Mouse (Mus musculus): Measurements from ENCODE around the gene Tmem88b. TPM values are rescaled to one million over a fixed set of nuclear protein-coding genes. Genes with fewer than 3 reads are reported as not detected.

The Tmem88b gene
- not detected for polyA plus RNA-seq (2017; shearing (Covaris generic))

DNA sequence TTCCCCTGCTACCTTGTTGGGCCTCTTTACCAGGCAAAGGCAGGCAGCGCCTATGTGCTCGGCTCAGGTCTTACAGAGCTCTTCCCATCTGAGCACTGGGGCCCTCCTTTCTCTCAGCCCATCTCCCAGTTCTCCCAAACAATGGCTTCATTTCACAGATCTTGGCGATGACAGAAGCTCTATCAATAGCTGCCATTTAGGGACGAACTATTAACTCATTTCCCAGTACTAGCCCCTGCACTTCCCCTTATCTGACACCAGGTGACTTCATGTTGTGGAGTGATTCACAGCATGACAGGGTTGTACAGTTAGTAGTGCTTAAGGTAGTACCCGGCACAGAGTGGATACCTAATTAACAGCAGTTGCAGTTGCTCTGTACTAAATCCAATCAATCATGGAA, at the start of gene Tmem88b:
Tmem88b (minus strand) TSS at position 56 of the 400 bp plus-strand sequence.

GRCm38 (mm10) chr4:155831205-155831766, 45.6 kb upstream of the Tmem88b start, which contains the start of gene Aurkaip1:
Gene Aurkaip1 (plus strand): TSS chr4:155831272.

GRCm38 (mm10) chr4:155811929-155812664, 26.4 kb upstream of the Tmem88b start, which contains the start of gene Ccnl2:
Gene Ccnl2 (plus strand): TSS chr4:155812489.

GRCm38 (mm10) chr4:155802741-155803339, 17.2 kb upstream of the Tmem88b start, which contains the start of gene Mrpl20:
Gene Mrpl20 (plus strand): TSS chr4:155802878.

DNA sequence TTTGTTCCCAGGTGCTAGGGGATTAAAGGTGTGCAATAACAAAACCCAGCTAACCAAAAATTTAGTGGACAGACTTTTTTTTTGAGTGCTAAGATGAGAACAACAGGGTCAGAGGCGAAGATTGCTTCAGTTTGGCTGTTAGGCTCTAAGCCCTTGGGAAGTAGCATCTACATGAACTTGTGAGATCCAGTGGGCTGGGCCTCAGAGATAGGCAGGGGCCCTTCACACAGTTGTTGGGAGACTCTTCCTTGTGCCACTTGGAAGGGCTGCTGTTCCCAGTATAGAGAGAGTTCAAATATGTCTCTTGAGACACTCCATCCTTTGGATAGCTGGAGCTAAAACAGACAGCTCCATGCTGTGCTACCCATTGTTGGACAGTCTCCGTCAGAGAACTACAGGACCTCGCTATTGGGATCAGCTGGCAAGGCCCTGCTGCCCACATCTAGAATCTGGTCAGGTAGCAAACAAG, 4.4 kb upstream of the Tmem88b start, which contains the start of gene Ankrd65:
Ankrd65 (plus strand) TSS at position 419 of the 469 bp plus-strand sequence.

DNA sequence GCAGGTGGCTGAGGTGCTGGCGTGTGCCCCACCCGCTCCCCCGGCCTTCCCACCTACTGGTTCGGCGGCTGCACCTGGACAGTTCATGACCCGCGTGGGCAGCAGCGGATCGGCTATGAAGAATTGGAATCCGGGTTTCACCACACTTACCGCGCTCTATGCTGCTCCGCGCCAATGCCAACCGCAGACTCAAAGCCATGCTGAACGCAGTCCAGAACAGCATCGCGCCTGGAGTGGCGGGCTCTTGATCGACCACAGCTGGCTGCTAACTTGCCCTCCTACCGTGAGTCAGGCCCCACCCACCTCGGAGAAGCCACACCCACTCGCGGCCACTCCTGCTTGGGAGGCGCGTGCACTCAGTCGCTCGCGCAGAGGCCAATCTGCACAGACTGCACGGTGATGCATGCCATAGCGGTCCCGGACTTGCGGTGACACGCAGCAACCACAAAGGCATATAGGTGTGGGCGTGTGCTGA, 11.4 kb downstream of the Tmem88b start, which contains the start of gene Vwa1:
Vwa1 (minus strand) TSS at position 419 of the 475 bp plus-strand sequence.

GRCm38 (mm10) chr4:155760613-155761355, 24.9 kb downstream of the Tmem88b start, which contains the start of gene Atad3a:
Gene Atad3a (minus strand): TSS chr4:155761093.

GRCm38 (mm10) chr4:155734350-155734941, 51.2 kb downstream of the Tmem88b start, which contains the start of gene Tmem240:
Gene Tmem240 (plus strand): TSS chr4:155734800.

Other genes starting within 250 kb of the Tmem88b start
- gene Nadk, start 223.5 kb downstream of the Tmem88b start, polyA plus RNA-seq (2017; shearing (Covaris generic)): 166 TPM
- gene Slc35e2, start 184.5 kb downstream of the Tmem88b start, polyA plus RNA-seq (2017; shearing (Covaris generic)): 16.2 TPM
- gene Cdk11b, start 161.0 kb downstream of the Tmem88b start, polyA plus RNA-seq (2017; shearing (Covaris generic)): 145 TPM
- not detected for gene Gm10563, start 140.5 kb downstream of the Tmem88b start, polyA plus RNA-seq (2017; shearing (Covaris generic))
- 0.56 TPM for gene Mmp23, start 132.5 kb downstream of the Tmem88b start, polyA plus RNA-seq (2017; shearing (Covaris generic))
- gene Mib2, start 116.7 kb downstream of the Tmem88b start, polyA plus RNA-seq (2017; shearing (Covaris generic)): 53.7 TPM
- gene Fndc10, start 91.5 kb downstream of the Tmem88b start, polyA plus RNA-seq (2017; shearing (Covaris generic)): 0.62 TPM
- 157 TPM for gene Ssu72, start 81.1 kb downstream of the Tmem88b start, polyA plus RNA-seq (2017; shearing (Covaris generic))
- gene Tmem240, start 51.1 kb downstream of the Tmem88b start, polyA plus RNA-seq (2017; shearing (Covaris generic)): 0.09 TPM
- gene Atad3a, start 24.8 kb downstream of the Tmem88b start, polyA plus RNA-seq (2017; shearing (Covaris generic)): 50.3 TPM
- gene Vwa1, start 11.2 kb downstream of the Tmem88b start, polyA plus RNA-seq (2017; shearing (Covaris generic)): 0.13 TPM
- not detected for gene Ankrd65, start 4.6 kb upstream of the Tmem88b start, polyA plus RNA-seq (2017; shearing (Covaris generic))
- 124 TPM for gene Mrpl20, start 17.0 kb upstream of the Tmem88b start, polyA plus RNA-seq (2017; shearing (Covaris generic))
- 217 TPM for gene Ccnl2, start 26.6 kb upstream of the Tmem88b start, polyA plus RNA-seq (2017; shearing (Covaris generic))
- 199 TPM for gene Aurkaip1, start 45.4 kb upstream of the Tmem88b start, polyA plus RNA-seq (2017; shearing (Covaris generic))
- gene Mxra8, start 53.8 kb upstream of the Tmem88b start, polyA plus RNA-seq (2017; shearing (Covaris generic)): 4.3 TPM
- gene Dvl1, start 61.5 kb upstream of the Tmem88b start, polyA plus RNA-seq (2017; shearing (Covaris generic)): 3.5 TPM
- gene Tas1r3, start 77.5 kb upstream of the Tmem88b start, polyA plus RNA-seq (2017; shearing (Covaris generic)): 1.4 TPM
- 20.8 TPM for gene Cptp, start 83.6 kb upstream of the Tmem88b start, polyA plus RNA-seq (2017; shearing (Covaris generic))
- gene Ints11, start 83.7 kb upstream of the Tmem88b start, polyA plus RNA-seq (2017; shearing (Covaris generic)): 111 TPM
- 29.9 TPM for gene Pusl1, start 105.9 kb upstream of the Tmem88b start, polyA plus RNA-seq (2017; shearing (Covaris generic))
- gene Acap3, start 105.9 kb upstream of the Tmem88b start, polyA plus RNA-seq (2017; shearing (Covaris generic)): 8.2 TPM
- 19.8 TPM for gene Ube2j2, start 158.0 kb upstream of the Tmem88b start, polyA plus RNA-seq (2017; shearing (Covaris generic))
- gene C1qtnf12, start 176.4 kb upstream of the Tmem88b start, polyA plus RNA-seq (2017; shearing (Covaris generic)): 15.3 TPM
- gene B3galt6, start 206.8 kb upstream of the Tmem88b start, polyA plus RNA-seq (2017; shearing (Covaris generic)): 1.6 TPM
- 605 TPM for gene Sdf4, start 207.0 kb upstream of the Tmem88b start, polyA plus RNA-seq (2017; shearing (Covaris generic))
- gene Tnfrsf4, start 228.0 kb upstream of the Tmem88b start, polyA plus RNA-seq (2017; shearing (Covaris generic)): 1,006 TPM
- gene Tnfrsf18, start 240.3 kb upstream of the Tmem88b start, polyA plus RNA-seq (2017; shearing (Covaris generic)): 795 TPM